Mouse (Mus musculus): ENCODE data around the gene Mapk11.
A peak's percentile ranks its signal among the peaks of the same experiment; 100 is the strongest.

The Mapk11 gene

GRCm38 (mm10) chr15:89141443-89141842 lies 8.0 kb downstream of the Mapk11 start:
- no peak for DNase-seq (ENCODE audit: low spot score)

- peak; percentile 82 for DNase-seq (ENCODE audit: low spot score)
These were observed 8.7 kb downstream of the Mapk11 start, which contains the start of gene Mapk12 for GRCm38 (mm10) chr15:89140659-89141252. Gene Mapk12 (minus strand): TSS chr15:89140703.

- DNase-seq (ENCODE audit: low spot score): peak; percentile 54
These were observed 9.3 kb downstream of the Mapk11 start for GRCm38 (mm10) chr15:89140048-89140658.

GRCm38 (mm10) chr15:89138531-89138930 lies 10.9 kb downstream of the Mapk11 start:
- no peak for DNase-seq (ENCODE audit: low spot score)

DNA sequence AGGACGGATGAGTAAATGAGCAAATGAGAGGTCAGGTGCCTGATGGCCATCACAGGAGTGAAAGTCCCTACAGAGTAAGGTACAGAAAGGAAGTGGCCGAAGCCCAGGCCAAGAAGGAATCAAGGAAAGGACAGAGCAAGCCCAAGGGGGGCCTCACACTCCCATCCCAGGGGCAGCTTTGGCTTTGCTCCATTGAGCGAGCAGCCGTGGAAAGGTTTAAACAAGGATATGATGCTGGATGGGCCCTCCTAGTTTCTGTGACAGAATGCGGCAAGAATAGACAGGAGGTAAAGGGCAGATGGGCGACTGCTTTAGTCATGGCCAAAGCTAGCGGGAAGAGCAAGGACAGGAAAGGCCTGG lies 11.4 kb downstream of the Mapk11 start:
- DNase-seq (ENCODE audit: low spot score): no peak

DNA sequence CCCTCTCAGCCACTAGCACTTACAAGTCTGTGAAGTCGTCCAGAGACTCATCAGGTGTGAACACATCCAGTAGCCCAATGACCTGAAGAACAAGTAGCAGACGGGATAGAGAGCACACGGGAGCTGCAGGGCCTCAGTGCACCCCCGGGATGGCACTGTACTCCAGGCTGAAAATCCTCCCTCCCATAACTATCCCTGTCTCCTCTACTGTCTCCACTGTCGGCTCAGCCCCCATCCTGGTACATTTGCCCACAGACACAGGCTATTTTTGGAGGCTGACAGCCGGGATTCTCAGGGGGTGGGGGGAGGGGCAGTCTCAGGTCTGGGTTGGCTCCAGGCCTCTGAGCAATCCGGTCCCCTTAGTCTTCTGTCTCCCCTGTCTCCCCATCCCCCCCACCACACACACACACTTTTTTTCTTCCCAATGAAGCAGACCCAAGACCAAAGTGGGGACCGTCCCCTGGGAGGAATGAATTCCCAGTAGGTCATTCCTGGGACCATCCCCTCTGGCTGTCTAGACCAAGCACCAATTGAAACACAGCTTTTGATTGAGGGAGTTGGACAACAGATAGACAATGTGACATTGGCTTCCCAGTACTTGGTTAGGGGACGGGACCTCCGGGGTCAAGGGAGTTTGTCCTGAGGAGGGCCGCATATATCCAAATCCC lies 11.9 kb downstream of the Mapk11 start:
- no peak for DNase-seq (ENCODE audit: low spot score)

GRCm38 (mm10) chr15:89136461-89137155 lies 12.8 kb downstream of the Mapk11 start:
- no peak for DNase-seq (ENCODE audit: low spot score)

- DNase-seq (ENCODE audit: low spot score): no peak
These were observed 18.1 kb downstream of the Mapk11 start for GRCm38 (mm10) chr15:89131316-89131715.

DNA sequence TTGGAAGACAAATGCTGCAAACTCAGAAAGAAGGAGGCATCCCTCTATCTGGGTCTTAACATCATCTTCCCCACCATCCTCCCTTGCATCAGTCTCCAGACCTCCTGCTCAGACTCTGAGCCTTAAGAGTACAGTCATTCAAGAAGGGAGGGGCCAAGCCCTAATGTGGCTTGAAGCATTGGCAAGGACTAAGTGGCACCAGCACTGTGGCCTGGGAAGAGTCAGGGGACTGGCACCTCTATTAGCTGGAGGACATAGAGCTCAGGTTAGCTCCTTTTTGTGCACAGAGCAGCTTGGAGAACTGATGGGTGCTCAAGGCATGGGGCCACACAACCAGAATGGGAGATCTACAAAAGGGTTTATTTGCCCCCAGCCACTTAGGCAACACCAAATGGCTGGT lies 19.2 kb downstream of the Mapk11 start:
- no peak for DNase-seq (ENCODE audit: low spot score)

DNA sequence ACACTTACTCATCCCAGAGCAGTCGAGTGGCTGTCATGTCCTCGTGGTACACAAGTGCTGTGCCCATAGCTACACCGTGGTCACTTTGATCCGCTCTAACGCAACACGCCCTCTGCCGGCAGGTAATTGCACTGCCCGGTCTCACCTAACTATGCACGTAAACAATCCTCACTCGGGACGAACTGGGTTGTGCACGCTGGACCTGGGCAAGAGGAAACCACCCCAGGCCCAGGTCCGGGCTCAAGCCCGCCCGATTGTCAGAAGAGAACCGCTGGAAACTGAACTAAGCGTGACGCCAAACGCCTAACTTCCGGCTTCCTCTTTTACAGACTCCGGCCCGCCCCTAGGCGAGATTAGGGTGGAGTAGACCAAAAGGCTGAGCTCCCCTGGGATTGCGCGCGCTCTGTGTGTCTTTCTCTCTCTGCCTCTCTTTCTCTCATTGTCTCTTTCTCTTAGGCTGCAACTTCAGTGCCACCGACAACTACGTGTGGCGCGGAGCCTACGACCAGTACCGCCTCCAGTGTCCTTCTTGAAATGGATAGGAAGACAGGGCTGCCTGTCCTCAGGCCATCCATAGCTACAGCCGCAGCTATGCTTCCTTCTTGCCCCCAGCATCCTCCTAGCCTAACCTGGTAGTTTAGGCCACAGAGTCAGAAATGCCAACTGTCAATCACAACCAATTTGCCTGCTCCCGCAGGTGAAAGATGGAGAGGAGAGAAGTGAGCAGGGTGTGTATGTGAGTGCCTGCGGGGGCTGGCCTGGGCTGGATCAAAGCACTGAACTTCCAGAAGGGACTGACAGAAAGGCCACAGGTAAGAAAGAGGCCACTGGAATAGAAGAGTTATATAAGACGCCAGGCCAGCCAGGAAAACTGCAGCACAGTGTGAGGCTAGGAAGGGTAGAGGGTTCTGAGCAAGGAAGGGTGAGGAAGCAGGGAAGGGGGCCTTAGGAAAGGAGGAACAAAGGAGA lies 20.8 kb downstream of the Mapk11 start, which contains the start of gene Hdac10:
Hdac10 (minus strand) TSS at position 319 of the 969 bp plus-strand sequence.
- DNase-seq (ENCODE audit: low spot score): peak; percentile 94

DNA sequence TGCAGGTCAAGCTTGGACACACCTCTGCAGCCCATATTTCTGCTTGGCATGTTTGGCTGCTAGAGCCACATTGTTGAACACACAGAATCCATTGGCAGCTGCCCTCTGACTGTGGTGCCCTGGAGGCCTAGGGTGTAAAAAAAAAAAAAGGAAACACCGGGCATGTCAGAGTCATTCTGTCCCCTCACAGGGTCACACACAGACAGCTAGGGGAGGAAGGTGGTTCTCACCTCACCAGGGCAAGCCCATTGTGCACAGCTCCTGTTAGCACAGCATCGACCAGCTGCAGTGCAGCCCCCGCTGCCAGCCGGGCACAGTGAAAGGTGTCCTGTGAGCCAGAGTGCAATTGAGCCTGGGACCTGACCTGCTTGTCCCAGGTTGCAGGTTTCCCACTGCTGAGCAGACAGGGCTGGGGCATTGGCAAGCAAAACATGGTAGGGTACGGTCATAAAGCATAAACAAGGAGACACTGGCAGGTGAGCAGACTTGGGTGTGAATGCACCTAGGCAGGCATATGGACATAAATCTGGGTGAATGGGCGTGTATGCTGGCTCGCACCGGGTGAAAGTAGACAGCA lies 22.0 kb downstream of the Mapk11 start:
- DNase-seq (ENCODE audit: low spot score): no peak

DNA sequence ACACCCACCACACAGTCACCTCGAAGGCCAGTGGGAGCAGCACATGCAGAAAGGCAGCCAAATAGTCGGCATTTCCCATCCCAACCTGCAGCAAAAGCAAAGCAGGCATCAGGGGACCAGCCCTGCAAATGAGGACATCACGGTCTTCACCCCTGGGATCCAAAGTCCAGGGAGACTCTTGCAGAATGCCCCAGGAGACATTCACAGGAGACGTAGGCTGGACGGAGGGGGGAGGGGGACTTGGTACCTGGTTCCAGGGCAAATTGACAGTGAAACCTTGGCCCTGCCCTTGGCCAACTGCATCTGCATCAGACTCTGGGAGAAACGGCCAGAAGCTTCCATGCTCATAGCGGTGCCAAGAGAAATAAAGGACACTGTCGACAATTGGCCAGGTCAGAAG lies 22.8 kb downstream of the Mapk11 start:
- DNase-seq (ENCODE audit: low spot score): no peak

- DNase-seq (ENCODE audit: low spot score): no peak
These were observed 24.1 kb downstream of the Mapk11 start for GRCm38 (mm10) chr15:89125351-89125750.

GRCm38 (mm10) chr15:89124312-89124711 lies 25.1 kb downstream of the Mapk11 start:
- DNase-seq (ENCODE audit: low spot score): no peak

- peak; percentile 54 for DNase-seq (ENCODE audit: low spot score)
These were observed 25.8 kb downstream of the Mapk11 start for GRCm38 (mm10) chr15:89123595-89123994.

DNA sequence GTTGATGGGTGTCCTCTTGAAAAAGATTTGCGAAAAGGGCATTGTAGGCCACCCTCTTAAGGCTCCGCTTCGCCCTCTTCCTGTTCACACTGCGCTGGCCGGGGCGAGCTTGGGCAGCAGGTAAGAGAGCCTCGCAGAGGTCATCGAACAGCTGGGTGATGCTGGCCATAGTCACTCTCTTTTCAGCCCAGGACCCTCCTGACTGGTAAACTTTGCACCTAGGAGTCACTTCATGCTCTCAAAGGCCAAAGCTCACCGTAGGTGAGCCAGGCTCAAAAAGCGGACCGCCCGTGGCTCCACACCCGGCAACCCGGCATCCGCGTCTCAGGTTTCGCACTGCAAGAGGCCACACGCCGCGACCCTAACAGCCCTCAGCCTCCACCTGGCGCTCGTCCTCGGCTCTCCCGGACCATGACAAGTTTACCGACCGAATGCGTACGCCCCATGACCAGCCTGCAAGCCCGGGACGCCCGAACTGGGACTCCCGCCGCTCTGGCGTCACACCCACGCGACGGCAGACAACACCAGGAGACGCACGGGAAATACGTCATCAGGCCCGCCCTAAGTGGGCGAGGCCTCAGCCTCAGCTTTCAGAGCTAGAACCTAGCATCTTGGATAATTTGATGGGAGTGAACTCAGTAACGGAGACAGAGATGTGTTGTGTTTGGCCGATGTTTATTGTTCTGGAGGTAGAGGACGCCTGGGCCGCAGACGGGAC lies 26.6 kb downstream of the Mapk11 start, which contains the start of gene Tubgcp6:
Tubgcp6 (minus strand) TSS at position 464 of the 718 bp plus-strand sequence.
- DNase-seq (ENCODE audit: low spot score): peak; percentile 98

DNA sequence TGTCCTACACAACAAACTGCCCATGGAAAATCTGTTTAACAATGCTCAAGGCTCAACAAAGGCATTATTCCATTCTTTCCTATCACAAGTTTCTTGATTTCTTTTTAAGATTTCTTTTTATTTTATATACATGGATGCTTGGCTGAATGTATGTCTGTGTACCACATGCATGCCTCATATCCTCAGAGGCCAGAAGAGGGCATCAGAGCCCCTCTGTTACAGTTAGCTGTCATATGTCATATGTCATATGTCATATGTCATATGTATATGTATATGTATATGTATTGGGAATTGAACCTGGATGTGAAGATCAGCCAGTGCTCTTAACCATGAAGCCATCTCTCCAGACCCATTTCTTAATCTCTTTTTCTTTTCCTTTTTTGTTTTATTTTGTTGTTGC lies 31.4 kb downstream of the Mapk11 start:
- DNase-seq (ENCODE audit: low spot score): no peak

- no peak for DNase-seq (ENCODE audit: low spot score)
These were observed 39.3 kb downstream of the Mapk11 start for GRCm38 (mm10) chr15:89110147-89110546.

GRCm38 (mm10) chr15:89106976-89107375 lies 42.5 kb downstream of the Mapk11 start:
- DNase-seq (ENCODE audit: low spot score): no peak

- no peak for DNase-seq (ENCODE audit: low spot score)
These were observed 43.4 kb downstream of the Mapk11 start for GRCm38 (mm10) chr15:89106073-89106472.
